Mouse (Mus musculus) retina, adult 2 months (tissue): ENCODE data around the gene Lcn2.

Experiments
- DNase-seq: peaks from one replicate; pipeline ENCODE4 v3.0.0-alpha.2; 2012; ENCODE audit warnings: low read depth, low spot score

Gene Lcn2

GRCm38 (mm10) chr2:32387706-32388490 lies at the start of gene Lcn2:
Gene Lcn2 (minus strand): TSS chr2:32388252.
- no peak for DNase-seq

GRCm38 (mm10) chr2:32437612-32438166 lies 49.6 kb upstream of the Lcn2 start:
- DNase-seq = no peak

- no peak for DNase-seq
Observed at GRCm38 (mm10) chr2:32436686-32437372, 48.8 kb upstream of the Lcn2 start.

GRCm38 (mm10) chr2:32430701-32431676 lies 42.9 kb upstream of the Lcn2 start:
- DNase-seq = peak; percentile 65

GRCm38 (mm10) chr2:32429215-32429891 lies 41.3 kb upstream of the Lcn2 start:
- no peak for DNase-seq

- DNase-seq = no peak
Observed at GRCm38 (mm10) chr2:32428262-32428722, 40.2 kb upstream of the Lcn2 start.

- DNase-seq = no peak
Observed at GRCm38 (mm10) chr2:32427720-32428119, 39.7 kb upstream of the Lcn2 start.

- DNase-seq = no peak
Observed at GRCm38 (mm10) chr2:32426141-32426540, 38.1 kb upstream of the Lcn2 start.

GRCm38 (mm10) chr2:32425568-32425967 lies 37.5 kb upstream of the Lcn2 start:
- DNase-seq = no peak

- DNase-seq = no peak
Observed at GRCm38 (mm10) chr2:32424796-32425195, 36.7 kb upstream of the Lcn2 start.

- no peak for DNase-seq
Observed at GRCm38 (mm10) chr2:32423481-32424331, 35.7 kb upstream of the Lcn2 start.

- DNase-seq = no peak
Observed at GRCm38 (mm10) chr2:32421851-32422251, 33.8 kb upstream of the Lcn2 start.

GRCm38 (mm10) chr2:32420647-32421046 lies 32.6 kb upstream of the Lcn2 start:
- no peak for DNase-seq

GRCm38 (mm10) chr2:32420066-32420608 lies 32.1 kb upstream of the Lcn2 start:
- no peak for DNase-seq

GRCm38 (mm10) chr2:32419359-32419758 lies 31.3 kb upstream of the Lcn2 start:
- DNase-seq = no peak

- DNase-seq = peak; percentile 77
Observed at GRCm38 (mm10) chr2:32418430-32419151, 30.5 kb upstream of the Lcn2 start.

- no peak for DNase-seq
Observed at GRCm38 (mm10) chr2:32417486-32417885, 29.4 kb upstream of the Lcn2 start.

GRCm38 (mm10) chr2:32416556-32416955 lies 28.5 kb upstream of the Lcn2 start:
- no peak for DNase-seq

GRCm38 (mm10) chr2:32415801-32416200 lies 27.7 kb upstream of the Lcn2 start:
- no peak for DNase-seq
